Mouse (Mus musculus) embryonic facial prominence, embryonic 12.5 days (tissue): ENCODE data around the gene Gatad2a. TPM values are rescaled to one million over a fixed set of nuclear protein-coding genes. Genes with fewer than 3 reads are reported as not detected.

Experiments
- ATAC-seq: fragments of 200-750 bp; cut with Nextera tagmentation; 2 replicates; pipeline ENCODE4 v1.8.0; 2017; ENCODE audit not compliant: insufficient number of reproducible peaks, insufficient read depth, low FRiP score, low TSS enrichment
- H3K27ac ChIP-seq: fragments of 300-500 bp; sonication (generic); 2 replicates; pipeline ENCODE4 v1.5.1; 2016; ENCODE audit warnings: mild to moderate bottlenecking
- H3K27me3 ChIP-seq: fragments of 300-500 bp; sonication (generic); 2 replicates; pipeline ENCODE4 v1.6.1; 2016; ENCODE audit warnings: mild to moderate bottlenecking, moderate library complexity
- H3K36me3 ChIP-seq: fragments of 300-500 bp; sonication (generic); 2 replicates; pipeline ENCODE4 v1.6.1; 2016; ENCODE audit warnings: mild to moderate bottlenecking
- H3K4me1 ChIP-seq: fragments of 300-500 bp; sonication (generic); 2 replicates; pipeline ENCODE4 v1.6.1; 2016
- H3K4me2 ChIP-seq: fragments of 300-500 bp; sonication (generic); replicated peaks from 2 replicates; pipeline ENCODE4 v1.6.1; 2016; ENCODE audit warnings: mild to moderate bottlenecking, moderate library complexity
- H3K4me3 ChIP-seq: fragments of 300-500 bp; sonication (generic); 2 replicates; pipeline ENCODE4 v1.5.1; 2016; ENCODE audit warnings: mild to moderate bottlenecking
- H3K9ac ChIP-seq: fragments of 300-500 bp; sonication (generic); 2 replicates; pipeline ENCODE4 v1.6.1; 2016; ENCODE audit warnings: mild to moderate bottlenecking, moderate library complexity
- H3K9me3 ChIP-seq: fragments of 300-500 bp; sonication (generic); 2 replicates; pipeline ENCODE4 v1.6.1; 2016; ENCODE audit warnings: mild to moderate bottlenecking, moderate library complexity
- WGBS: fragments of 180-500 bp; shearing (Covaris S2); methylation state at CpG from one replicate; pipeline ENCODE4 v1.1.7; 2016; 5-methylcytosine and 5-hydroxymethylcytosine counted together
- polyA plus RNA-seq: library from polyadenylated mRNA; unstranded; fragments of >200 nt; fragmentation: Nextera tagmentation; extraction: Ambion mirVana; gene quantifications from 2 replicates; pipeline ENCODE4 v1.2.1, GENCODE M21; 2016

The Gatad2a gene
- polyA plus RNA-seq, 1 experiment from 2014 or later, result 49.8 TPM

GRCm38 (mm10) chr8:69987744-69988143, 8.4 kb downstream of the Gatad2a start:
- H3K9ac ChIP-seq, result no peak overlapping the region
- peaks cover 5% of the 10 kb centered on the region; the same call in 1 of the 2 replicates for H3K36me3 ChIP-seq
- H3K4me2 ChIP-seq, result no peak overlapping the region
- no peak for ATAC-seq
- no peaks in the 10 kb centered on the region for H3K27me3 ChIP-seq
- H3K4me3 ChIP-seq, result no peak overlapping the region
- H3K27ac ChIP-seq, result no peak overlapping the region
- no peaks in the 10 kb centered on the region for H3K4me1 ChIP-seq
- H3K9me3 ChIP-seq, result no peaks in the 10 kb centered on the region

- 81% methylated on average over 2 of the region's 2 CpGs for WGBS
- Histone ChIP-seq H3K9me3 (no peaks in the 10 kb centered on the region), H3K27ac (no peak overlapping the region), H3K9ac (no peak overlapping the region), H3K4me2 (no peak overlapping the region), H3K4me3 (no peak overlapping the region), H3K36me3 (no peaks in the 10 kb centered on the region), H3K4me1 (no peaks in the 10 kb centered on the region), H3K27me3 (no peaks in the 10 kb centered on the region)
- no peak for ATAC-seq
Observed at GRCm38 (mm10) chr8:69984876-69985553, 11.2 kb downstream of the Gatad2a start.

- whole genome bisulfite sequencing, result 94% methylated on average over 4 of the region's 4 CpGs
- H3K27me3 ChIP-seq, result no peaks in the 10 kb centered on the region
- H3K9ac ChIP-seq, result no peak overlapping the region
- H3K4me3 ChIP-seq, result no peak overlapping the region
- H3K36me3 ChIP-seq, result no peaks in the 10 kb centered on the region
- ATAC-seq, result no peak
- 0 out of 2 replicates have a peak, but pooled peaks cover 5% of the 10 kb centered on the region for H3K4me1 ChIP-seq
- H3K9me3 ChIP-seq, result no peaks in the 10 kb centered on the region
- no peak overlapping the region for H3K4me2 ChIP-seq
- no peak overlapping the region for H3K27ac ChIP-seq
Observed at GRCm38 (mm10) chr8:69978456-69978855, 17.7 kb downstream of the Gatad2a start.

- no peak for ATAC-seq
- Histone ChIP-seq H3K27ac (peak overlapping the region; percentile 85; the same call in 1 of the 2 replicates), H3K4me1 (peaks cover 32% of the 10 kb centered on the region)
Observed at GRCm38 (mm10) chr8:69974806-69975205, 21.4 kb downstream of the Gatad2a start.

GRCm38 (mm10) chr8:69974194-69974614, 22.0 kb downstream of the Gatad2a start:
- peak overlapping the region; percentile 85 for H3K27ac ChIP-seq
- H3K4me1 ChIP-seq, result peaks cover 32% of the 10 kb centered on the region
- no peaks in the 10 kb centered on the region for H3K27me3 ChIP-seq
- H3K4me3 ChIP-seq, result peak overlapping the region; percentile 97
- ATAC-seq, result peak; percentile 90
- H3K9me3 ChIP-seq, result no peaks in the 10 kb centered on the region
- H3K4me2 ChIP-seq, result peak overlapping the region; percentile 81
- peak overlapping the region; percentile 94 for H3K9ac ChIP-seq
- no peaks in the 10 kb centered on the region for H3K36me3 ChIP-seq
- WGBS, result under 1% methylated on average over 50 of the region's 50 CpGs

More at GRCm38 (mm10) chr8:69974806-69975205, 21.4 kb downstream of the Gatad2a start:
- WGBS, result 25% methylated on average over 5 of the region's 5 CpGs
- H3K36me3 ChIP-seq, result no peaks in the 10 kb centered on the region
- H3K27me3 ChIP-seq, result no peaks in the 10 kb centered on the region
- no peaks in the 10 kb centered on the region for H3K9me3 ChIP-seq
- H3K4me2 ChIP-seq, result peak overlapping the region; percentile 81
- peak overlapping the region; percentile 94; the same call in 1 of the 2 replicates for H3K9ac ChIP-seq
- H3K4me3 ChIP-seq, result peak overlapping the region; percentile 97

GRCm38 (mm10) chr8:69973442-69974161, 22.6 kb downstream of the Gatad2a start:
- Histone ChIP-seq H3K9ac (peak overlapping the region; percentile 94), H3K4me2 (peak overlapping the region; percentile 81), H3K27ac (peak overlapping the region; percentile 85), H3K9me3 (no peaks in the 10 kb centered on the region), H3K4me3 (peak overlapping the region; percentile 97), H3K4me1 (peaks cover 32% of the 10 kb centered on the region), H3K36me3 (no peaks in the 10 kb centered on the region), H3K27me3 (no peaks in the 10 kb centered on the region)
- WGBS, result under 1% methylated on average over 55 of the region's 68 CpGs
- ATAC-seq, result peak; percentile 32

- Histone ChIP-seq H3K4me3 (peak overlapping the region; percentile 97), H3K27me3 (no peaks in the 10 kb centered on the region), H3K9me3 (no peaks in the 10 kb centered on the region), H3K36me3 (no peaks in the 10 kb centered on the region), H3K4me1 (peaks cover 32% of the 10 kb centered on the region), H3K9ac (peak overlapping the region; percentile 94), H3K27ac (0 out of 2 replicates have a peak overlapping the region, but pooled peaks have one; percentile 23), H3K4me2 (peak overlapping the region; percentile 81)
- 13% methylated on average over 7 of the region's 7 CpGs for WGBS
- ATAC-seq, result no peak
Observed at GRCm38 (mm10) chr8:69973063-69973441, 23.1 kb downstream of the Gatad2a start.

GRCm38 (mm10) chr8:69970880-69971279, 25.3 kb downstream of the Gatad2a start:
- peaks cover 27% of the 10 kb centered on the region for H3K4me1 ChIP-seq
- H3K4me3 ChIP-seq, result no peak overlapping the region
- 74% methylated on average over 2 of the region's 2 CpGs for WGBS
- H3K9me3 ChIP-seq, result no peaks in the 10 kb centered on the region
- no peak overlapping the region for H3K27ac ChIP-seq
- ATAC-seq, result no peak
- H3K9ac ChIP-seq, result no peak overlapping the region
- peak overlapping the region; percentile 14; the same call in 1 of the 2 replicates for H3K4me2 ChIP-seq
- no peaks in the 10 kb centered on the region for H3K36me3 ChIP-seq
- H3K27me3 ChIP-seq, result no peaks in the 10 kb centered on the region

GRCm38 (mm10) chr8:69967291-69967933, 28.8 kb downstream of the Gatad2a start:
- no peak overlapping the region for H3K27ac ChIP-seq
- ATAC-seq, result no peak
- H3K27me3 ChIP-seq, result no peaks in the 10 kb centered on the region
- 74% methylated on average over 4 of the region's 4 CpGs for WGBS
- H3K4me1 ChIP-seq, result peaks cover 17% of the 10 kb centered on the region
- H3K4me3 ChIP-seq, result no peak overlapping the region
- H3K9me3 ChIP-seq, result no peaks in the 10 kb centered on the region
- H3K4me2 ChIP-seq, result no peak overlapping the region
- no peaks in the 10 kb centered on the region for H3K36me3 ChIP-seq
- no peak overlapping the region for H3K9ac ChIP-seq

- Histone ChIP-seq H3K36me3 (no peaks in the 10 kb centered on the region), H3K4me1 (peaks cover 6% of the 10 kb centered on the region; the same call in 1 of the 2 replicates), H3K4me2 (no peak overlapping the region), H3K9me3 (no peaks in the 10 kb centered on the region), H3K27ac (no peak overlapping the region), H3K27me3 (no peaks in the 10 kb centered on the region), H3K4me3 (no peak overlapping the region), H3K9ac (no peak overlapping the region)
- no peak for ATAC-seq
Observed at GRCm38 (mm10) chr8:69959241-69959640, 36.9 kb downstream of the Gatad2a start.

GRCm38 (mm10) chr8:69957879-69958278, 38.3 kb downstream of the Gatad2a start:
- no peak overlapping the region for H3K4me3 ChIP-seq
- peaks cover 6% of the 10 kb centered on the region; the same call in 1 of the 2 replicates for H3K4me1 ChIP-seq
- H3K4me2 ChIP-seq, result no peak overlapping the region
- ATAC-seq, result no peak
- no peak overlapping the region for H3K9ac ChIP-seq
- H3K27ac ChIP-seq, result no peak overlapping the region
- H3K9me3 ChIP-seq, result no peaks in the 10 kb centered on the region
- H3K27me3 ChIP-seq, result no peaks in the 10 kb centered on the region
- H3K36me3 ChIP-seq, result no peaks in the 10 kb centered on the region
